Mouse (Mus musculus): ENCODE measurements around the gene Swt1.
"Not testable (repeated sequence)": the region's sequence is repeated elsewhere in the genome, so short reads cannot be mapped to it uniquely, and the experiment has no call there.

Swt1 gene

DNA sequence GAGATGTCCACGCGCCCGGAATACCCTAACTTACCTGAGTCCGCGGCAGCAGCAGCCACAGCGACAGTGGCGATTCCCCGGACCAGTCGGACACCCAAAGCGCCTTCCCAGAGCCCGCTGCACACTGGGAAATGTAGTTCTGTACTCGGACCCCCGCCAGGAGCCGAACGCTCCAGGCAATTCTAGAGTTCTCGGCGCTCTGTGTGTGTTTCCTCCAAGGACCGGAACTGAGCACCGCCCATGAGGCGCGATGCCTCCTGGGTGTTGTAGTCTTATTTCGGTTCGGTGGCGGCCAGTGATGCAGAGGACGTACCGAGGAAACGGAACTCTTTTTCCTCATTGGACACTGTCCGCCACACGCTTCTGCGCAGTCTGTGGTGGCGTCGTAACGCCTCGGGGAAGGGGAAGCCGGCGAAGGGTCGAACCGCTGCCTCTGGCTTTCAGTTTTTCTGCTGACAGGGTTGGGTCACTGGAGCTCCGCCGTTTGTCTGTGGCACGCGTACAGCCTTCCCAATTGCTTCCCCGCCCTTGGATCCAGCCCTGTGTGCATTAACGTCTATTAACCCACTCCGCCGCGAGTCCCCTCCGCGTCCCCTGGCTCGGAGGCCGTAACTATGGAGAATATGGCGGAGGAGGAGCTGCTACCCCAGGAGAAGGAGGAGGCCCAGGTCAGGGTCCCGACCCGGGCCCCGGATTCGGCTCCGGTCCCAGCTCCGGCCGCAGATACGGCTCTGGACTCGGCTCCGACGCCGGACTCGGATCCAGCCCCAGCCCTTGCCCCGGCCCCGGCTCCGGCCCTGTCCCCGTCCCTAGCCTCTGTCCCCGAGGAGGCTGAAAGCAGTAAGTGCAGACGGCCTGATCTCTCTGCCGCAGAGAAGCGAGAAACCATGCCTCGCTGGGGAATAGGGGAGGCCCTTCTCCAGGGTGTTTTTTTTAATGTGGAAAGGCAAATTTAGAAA, at the start of gene Swt1, which contains the start of gene Trmt1l:
Gene Swt1, minus strand, starts transcription at position 193 of the 959 bp plus-strand sequence.
Gene Trmt1l, plus strand, starts transcription at position 280 of the 959 bp plus-strand sequence.
- peak; percentile 100 for DNase-seq (ENCODE audit: low read depth)

DNA sequence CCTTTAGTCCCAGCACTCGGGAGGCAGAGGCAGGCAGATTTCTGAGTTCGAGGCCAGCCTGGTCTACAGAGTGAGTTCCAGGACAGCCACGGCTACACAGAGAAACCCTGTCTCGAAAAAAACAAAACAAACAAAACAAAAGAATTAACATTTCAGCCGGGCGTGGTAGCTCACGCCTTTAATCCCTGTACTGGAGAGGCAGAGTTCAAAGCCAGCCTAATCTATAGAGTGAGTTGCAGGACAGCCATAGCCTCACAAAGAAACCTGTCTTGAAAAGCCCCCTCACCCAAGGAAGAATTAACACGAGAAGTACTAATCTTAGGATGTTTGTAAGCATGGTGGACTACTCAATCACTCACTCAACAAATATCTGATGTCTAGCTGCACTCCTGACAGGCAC, 44.1 kb upstream of the Swt1 start:
- not testable (repeated sequence) for DNase-seq (ENCODE audit: low read depth)

- DNase-seq (ENCODE audit: low read depth) = no peak
Observed at GRCm38 (mm10) chr1:151471429-151471828, 43.2 kb upstream of the Swt1 start.

DNA sequence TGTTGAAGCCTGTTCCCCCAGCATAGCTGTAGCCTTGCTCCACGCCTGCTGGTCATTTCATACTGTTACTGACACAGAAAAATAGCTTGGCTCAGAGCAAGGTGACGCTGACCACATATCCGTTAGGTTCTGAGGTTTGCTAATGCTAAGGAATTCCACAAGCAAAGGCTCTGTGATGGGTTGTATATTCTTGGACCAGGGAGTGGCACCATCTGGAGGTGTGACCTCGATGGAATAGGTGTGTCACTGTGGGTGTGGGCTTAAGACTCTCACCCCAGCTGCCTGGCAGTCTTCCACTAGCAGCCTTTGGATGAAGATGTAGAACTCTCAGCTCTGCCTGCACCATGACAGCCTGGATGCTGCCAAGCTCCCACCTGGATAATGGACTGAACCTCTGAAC, 38.3 kb upstream of the Swt1 start:
- DNase-seq (ENCODE audit: low read depth) = peak; percentile 33

GRCm38 (mm10) chr1:151464914-151465313, 36.7 kb upstream of the Swt1 start:
- no peak for DNase-seq (ENCODE audit: low read depth)

DNA sequence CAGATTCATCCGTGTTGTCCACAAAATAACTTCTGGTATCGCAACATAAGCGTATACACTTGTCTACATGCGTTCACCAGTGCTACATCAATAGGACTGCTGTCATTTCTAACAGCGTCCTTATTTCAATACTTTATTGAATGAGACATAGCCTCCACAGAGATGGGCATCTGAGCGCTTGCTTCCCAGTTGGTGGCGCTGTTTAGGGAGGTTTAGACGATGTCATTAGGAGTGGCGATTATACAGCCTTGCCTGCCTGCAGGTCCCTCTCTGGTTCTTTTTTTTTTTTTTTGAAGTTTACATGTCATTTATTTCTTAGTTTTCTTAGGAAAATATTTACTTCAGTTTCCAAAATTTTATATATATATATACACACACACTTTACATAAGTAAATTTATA, 33.0 kb upstream of the Swt1 start:
- peak; percentile 20 for DNase-seq (ENCODE audit: low read depth)

GRCm38 (mm10) chr1:151457087-151457486, 28.8 kb upstream of the Swt1 start:
- no peak for DNase-seq (ENCODE audit: low read depth)

DNA sequence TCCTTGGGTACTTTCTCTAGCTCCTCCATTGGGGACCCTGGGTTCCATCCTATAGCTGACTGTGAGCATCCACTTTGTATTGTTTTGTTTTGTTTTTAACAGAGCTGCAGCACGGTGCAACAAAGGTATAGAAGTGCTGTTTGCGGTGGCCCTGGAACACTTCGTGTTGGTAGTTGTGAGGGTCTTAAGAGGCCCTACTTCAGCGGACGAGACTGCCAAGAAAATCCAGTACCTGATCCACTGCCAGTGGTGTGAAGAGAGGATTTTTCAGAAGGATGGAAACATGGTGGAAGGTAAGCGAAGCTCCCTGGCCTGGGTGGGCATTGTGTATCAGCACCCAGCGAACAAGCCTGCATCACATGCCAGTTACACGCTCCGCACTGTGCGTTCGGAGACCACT, 23.7 kb upstream of the Swt1 start:
- DNase-seq (ENCODE audit: low read depth) = no peak

DNA sequence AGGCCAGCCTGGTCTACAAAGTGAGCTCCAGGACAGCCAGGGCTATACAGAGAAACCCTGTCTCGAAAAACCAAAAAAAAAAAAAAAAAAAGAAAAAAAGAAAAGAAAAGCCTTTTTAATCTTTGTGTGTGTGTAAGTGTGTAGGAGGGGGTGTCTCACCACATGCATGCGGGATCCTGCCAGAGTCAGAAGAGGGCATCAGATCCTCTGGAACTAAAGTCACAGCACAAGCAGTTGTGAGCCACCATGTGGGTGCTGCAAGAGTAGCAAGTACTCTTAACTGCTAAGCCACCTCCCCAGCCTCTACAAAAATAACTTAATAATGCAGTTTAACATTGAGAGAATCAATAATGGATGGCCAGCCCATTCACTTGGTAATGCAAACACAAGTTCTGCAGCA, 22.6 kb upstream of the Swt1 start:
- DNase-seq (ENCODE audit: low read depth) = no peak

DNA sequence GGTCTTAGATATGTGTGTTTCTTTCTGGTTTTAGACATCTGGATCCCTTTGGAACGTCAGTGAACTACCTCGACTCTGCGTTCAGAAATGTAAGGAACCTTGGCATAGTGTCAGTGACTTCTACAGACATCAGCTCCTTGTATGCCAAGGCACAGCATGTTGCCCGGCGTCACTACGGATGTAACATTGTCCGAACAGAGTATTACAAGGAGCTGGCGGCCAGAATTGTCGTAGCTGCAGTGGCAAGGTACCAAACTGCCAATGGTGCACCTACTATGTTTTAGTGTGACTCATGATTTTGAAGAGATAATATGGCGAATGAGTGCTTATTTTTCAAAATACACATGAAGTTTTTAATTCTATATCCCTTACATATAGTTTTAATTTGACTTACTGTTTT, 21.6 kb upstream of the Swt1 start:
- no peak for DNase-seq (ENCODE audit: low read depth)

GRCm38 (mm10) chr1:151435431-151435830, 7.2 kb upstream of the Swt1 start:
- no peak for DNase-seq (ENCODE audit: low read depth)

- peak; percentile 34 for DNase-seq (ENCODE audit: low read depth)
Observed at GRCm38 (mm10) chr1:151429316-151429715, 1.1 kb upstream of the Swt1 start.

DNA sequence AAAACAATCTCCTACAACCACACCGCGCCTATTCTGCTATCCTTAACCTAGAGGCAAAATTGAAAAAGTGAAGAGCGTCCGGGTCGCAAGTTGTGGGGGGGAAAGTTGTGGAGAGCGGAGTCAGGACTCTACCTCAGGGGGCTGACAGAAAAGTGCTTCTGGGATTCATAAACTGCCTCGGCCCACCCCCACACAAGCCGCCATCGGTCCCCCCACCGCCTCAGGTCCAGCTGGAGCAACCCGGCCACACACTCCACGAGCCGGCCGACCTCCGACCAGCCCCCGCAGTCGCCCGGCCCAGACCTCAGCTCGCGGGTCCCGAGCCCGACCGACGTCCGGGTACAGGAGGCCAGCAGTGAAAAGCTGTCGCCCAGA, 380 bp downstream of the Swt1 start:
- no peak for DNase-seq (ENCODE audit: low read depth)

GRCm38 (mm10) chr1:151426947-151427600, 1.2 kb downstream of the Swt1 start:
- DNase-seq (ENCODE audit: low read depth) = peak; percentile 7

DNA sequence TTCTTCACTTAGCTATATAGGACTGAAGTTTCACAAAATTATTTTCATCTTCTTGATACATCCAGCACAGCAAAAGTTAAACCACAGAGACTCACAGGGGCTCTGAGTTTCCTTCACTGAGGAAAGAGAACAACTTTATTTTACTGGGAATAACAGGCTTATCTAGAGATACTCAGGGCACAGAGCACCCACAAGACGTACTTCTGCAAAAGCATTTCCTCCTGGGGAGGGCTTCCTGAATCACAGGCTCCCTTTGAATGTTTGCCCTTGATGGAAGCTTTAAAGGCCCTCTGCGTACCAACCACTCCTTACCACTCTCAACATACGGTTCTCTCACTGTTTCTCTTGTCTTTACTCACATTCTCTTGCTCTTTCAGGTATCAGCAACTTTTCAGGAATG, 6.1 kb downstream of the Swt1 start:
- no peak for DNase-seq (ENCODE audit: low read depth)

- peak; percentile 9 for DNase-seq (ENCODE audit: low read depth)
Observed at GRCm38 (mm10) chr1:151409827-151410226, 18.4 kb downstream of the Swt1 start.

DNA sequence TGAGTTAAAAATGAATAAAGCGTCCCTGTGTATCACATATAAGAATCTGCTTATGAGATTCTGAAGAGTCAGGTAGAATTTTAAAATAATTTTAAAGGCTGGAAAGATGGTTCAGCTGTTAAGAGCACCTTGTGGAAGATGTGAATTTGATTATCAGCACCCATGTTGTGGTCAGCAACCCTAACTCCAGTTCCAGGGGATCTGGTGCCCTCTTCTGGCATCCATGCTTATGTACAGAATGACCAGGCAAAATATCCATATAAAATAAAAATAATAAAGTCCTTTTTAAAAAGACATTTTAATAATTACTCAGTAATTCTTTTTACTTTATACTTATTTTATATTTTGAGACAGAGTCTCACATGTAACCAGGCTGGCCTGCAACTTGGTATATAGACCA, 38.2 kb downstream of the Swt1 start:
- DNase-seq (ENCODE audit: low read depth) = peak; percentile 77

GRCm38 (mm10) chr1:151377353-151377752, 50.9 kb downstream of the Swt1 start:
- peak; percentile 27 for DNase-seq (ENCODE audit: low read depth)

GRCm38 (mm10) chr1:151372823-151373222, 55.4 kb downstream of the Swt1 start:
- no peak for DNase-seq (ENCODE audit: low read depth)

- DNase-seq (ENCODE audit: low read depth) = peak; percentile 42
Observed at GRCm38 (mm10) chr1:151371543-151371942, 56.7 kb downstream of the Swt1 start.

GRCm38 (mm10) chr1:151370573-151370972, 57.7 kb downstream of the Swt1 start:
- DNase-seq (ENCODE audit: low read depth) = no peak

DNA sequence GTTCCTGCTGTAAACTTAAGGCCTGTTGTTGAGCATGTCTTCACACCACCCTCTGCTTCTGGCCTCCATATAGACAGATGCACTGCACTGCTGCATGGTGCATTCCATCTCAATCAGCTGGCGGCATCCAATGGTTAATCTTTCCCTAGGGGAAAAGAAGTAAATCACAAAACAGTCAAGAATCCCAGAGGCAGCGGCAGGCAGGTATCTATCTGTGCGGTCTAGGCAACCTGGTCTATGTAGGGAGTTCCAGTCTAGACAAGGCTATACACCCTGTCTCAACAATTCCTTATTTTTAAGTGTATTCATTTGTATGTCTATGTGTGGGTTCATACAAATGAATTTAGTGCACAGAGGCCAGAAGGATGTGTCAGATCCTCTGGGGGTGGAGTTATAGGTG, 59.8 kb downstream of the Swt1 start:
- DNase-seq (ENCODE audit: low read depth) = no peak

DNA sequence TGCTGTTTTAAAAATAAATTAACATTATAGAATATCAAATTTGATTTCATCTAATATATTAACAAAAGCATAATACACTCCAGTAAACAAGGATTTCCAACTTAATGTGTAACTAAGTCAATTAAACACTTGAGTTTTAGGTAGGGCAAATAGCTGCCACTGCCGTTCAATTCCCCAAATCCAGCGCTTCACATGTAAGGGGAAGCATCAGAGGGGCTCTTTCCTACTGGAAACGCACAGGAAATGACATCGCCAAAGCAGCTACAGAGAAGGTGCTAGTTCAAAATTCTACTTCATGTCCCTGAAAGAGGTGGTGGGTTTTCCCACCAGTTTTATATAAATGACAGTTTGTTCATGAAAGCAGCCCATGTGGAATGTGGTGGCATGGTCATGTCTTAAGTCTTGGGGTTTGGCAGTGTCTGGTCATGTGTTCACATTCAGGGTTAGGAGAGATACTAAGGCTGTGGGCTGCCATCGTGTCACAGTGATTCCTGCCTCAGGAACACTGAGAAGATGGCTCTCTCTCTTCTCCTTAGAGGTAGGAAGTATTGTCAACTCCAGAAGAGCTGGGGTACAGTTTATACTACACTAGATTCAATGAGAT, 60.4 kb downstream of the Swt1 start:
- DNase-seq (ENCODE audit: low read depth) = no peak
